Mouse (Mus musculus): ENCODE results near the gene Cmtm1. TPM values are rescaled to one million over a fixed set of nuclear protein-coding genes. Genes with fewer than 3 reads are reported as not detected.
A peak's percentile ranks its signal among the peaks of the same experiment; 100 is the strongest.
"Not testable (repeated sequence)": the region's sequence is repeated elsewhere in the genome, so short reads cannot be mapped to it uniquely, and the experiment has no call there.

Cmtm1 gene
- not detected in 2 replicates for polyA plus RNA-seq (2014; fragmentation: Nextera tagmentation; extraction: Ambion mirVana)

DNA sequence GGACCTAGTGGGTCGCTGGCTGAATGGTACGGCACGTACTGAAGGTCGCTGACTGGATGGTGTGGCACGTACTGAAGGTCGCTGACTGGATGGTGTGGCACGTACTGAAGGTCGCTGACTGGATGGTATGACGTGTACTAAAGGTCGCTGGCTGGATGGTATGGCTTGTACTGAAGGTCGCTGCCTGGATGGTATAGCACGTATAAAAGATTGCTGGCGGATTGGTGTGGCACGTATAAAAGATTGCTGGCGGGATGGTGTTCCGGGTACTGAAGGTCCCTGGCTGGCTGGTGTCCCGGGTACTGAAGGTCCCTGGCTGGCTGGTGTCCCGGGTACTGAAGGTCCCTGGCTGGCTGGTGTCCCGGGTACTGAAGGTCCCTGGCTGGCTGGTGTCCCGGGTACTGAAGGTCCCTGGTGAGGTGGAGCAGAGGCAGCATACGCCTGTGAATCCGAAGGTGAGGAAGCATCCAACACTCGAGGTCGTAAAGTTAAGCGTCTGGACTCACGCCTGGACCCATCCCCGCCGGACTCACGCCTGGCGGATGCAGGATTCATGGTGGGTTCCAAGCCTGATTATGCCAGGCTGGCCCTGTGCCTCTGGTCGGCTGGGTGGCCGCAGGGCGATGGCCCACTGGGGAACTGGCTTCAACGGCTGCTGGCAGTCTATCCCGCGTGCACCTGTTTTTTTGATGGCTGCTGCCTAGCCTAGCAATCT, at the start of gene Cmtm1, which contains the start of gene Gm45711:
Gene Cmtm1 (minus strand): TSS at position 705 of the 715 bp plus-strand sequence.
Gene Gm45711 (minus strand): TSS at position 641 of the 715 bp plus-strand sequence.
- H3K36me3 ChIP-seq (ENCODE audit: control insufficient read depth, insufficient read depth, low read length); H3K4me1 ChIP-seq (replicated peaks; ENCODE audit: control insufficient read depth, insufficient read depth, low read length); H3K9ac ChIP-seq (ENCODE audit: low read depth, low read length); H3K27ac ChIP-seq (ENCODE audit: low read depth, low read length); ATAC-seq (replicated peaks; ENCODE audit: low FRiP score); H3K27me3 ChIP-seq (replicated peaks; ENCODE audit: control insufficient read depth, insufficient read depth, low read length); DNase-seq (ENCODE audit: low spot score); H3K9me3 ChIP-seq (ENCODE audit: control insufficient read depth, low read length); H3K4me2 ChIP-seq; H3K4me3 ChIP-seq (ENCODE audit: low read depth, low read length): not testable (repeated sequence)
- 77% methylated on average over 32 of the region's 36 CpGs for WGBS

DNA sequence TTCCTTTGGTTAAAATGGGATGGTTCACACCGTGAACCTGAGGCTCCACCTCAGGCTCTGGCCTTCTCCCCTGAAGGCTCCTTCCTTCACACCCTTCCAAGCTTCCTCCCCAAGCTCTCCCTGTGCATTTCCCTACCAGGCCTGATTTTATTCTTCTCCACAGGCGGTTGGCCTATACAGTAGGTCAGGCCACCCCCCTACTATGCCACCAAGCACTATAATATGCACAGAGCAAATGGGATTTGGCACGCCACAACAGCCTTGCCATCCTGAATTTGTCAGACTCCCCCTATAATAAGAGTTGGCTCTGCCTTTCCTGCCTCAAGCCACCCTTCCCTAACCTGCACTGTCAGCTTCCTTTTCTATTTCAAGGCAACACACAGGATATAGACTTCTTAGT, 48.7 kb upstream of the Cmtm1 start:
- Histone ChIP-seq H3K36me3 (ENCODE audit: control insufficient read depth, insufficient read depth, low read length) (no peaks in the 10 kb centered on the region), H3K4me2 (no peak overlapping the region), H3K27me3 (replicated peaks; ENCODE audit: control insufficient read depth, insufficient read depth, low read length) (no peaks in the 10 kb centered on the region), H3K4me3 (ENCODE audit: low read depth, low read length) (no peak overlapping the region), H3K4me1 (replicated peaks; ENCODE audit: control insufficient read depth, insufficient read depth, low read length) (peaks cover 4% of the 10 kb centered on the region; the same call in 1 of the 2 replicates), H3K27ac (ENCODE audit: low read depth, low read length) (no peak overlapping the region), H3K9me3 (ENCODE audit: control insufficient read depth, low read length) (no peaks in the 10 kb centered on the region), H3K9ac (ENCODE audit: low read depth, low read length) (no peak overlapping the region)
- no peak for ATAC-seq (replicated peaks; ENCODE audit: low FRiP score)
- 84% methylated on average over 3 of the region's 3 CpGs for WGBS
- DNase-seq (ENCODE audit: low spot score), result no peak

DNA sequence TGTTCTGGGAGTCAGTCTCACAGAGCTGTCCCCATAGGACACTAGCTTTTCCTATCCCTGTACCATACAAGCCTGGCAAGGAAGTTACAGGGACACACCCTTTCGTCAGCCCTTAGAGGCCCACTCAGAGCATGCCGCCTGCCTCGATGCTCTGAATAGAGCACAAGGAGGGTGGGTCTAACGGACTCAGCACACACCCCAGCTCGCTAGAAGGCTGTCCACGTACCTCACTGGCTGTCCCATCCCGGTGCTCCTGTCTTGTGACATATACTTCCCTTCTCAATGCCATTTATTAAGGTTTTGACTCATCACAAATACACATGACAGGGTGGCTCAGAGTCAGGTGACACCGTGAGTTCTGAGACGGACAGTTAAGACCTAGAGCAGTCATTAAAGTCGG, 44.6 kb upstream of the Cmtm1 start:
- H3K36me3 ChIP-seq (ENCODE audit: control insufficient read depth, insufficient read depth, low read length), result no peaks in the 10 kb centered on the region
- H3K9me3 ChIP-seq (ENCODE audit: control insufficient read depth, low read length), result no peaks in the 10 kb centered on the region
- no peak overlapping the region for H3K9ac ChIP-seq (ENCODE audit: low read depth, low read length)
- no peak overlapping the region for H3K4me2 ChIP-seq
- ATAC-seq (replicated peaks; ENCODE audit: low FRiP score) (no peak), DNase-seq (ENCODE audit: low spot score) (no peak)
- H3K4me3 ChIP-seq (ENCODE audit: low read depth, low read length), result no peak overlapping the region
- H3K27ac ChIP-seq (ENCODE audit: low read depth, low read length), result no peak overlapping the region
- H3K27me3 ChIP-seq (replicated peaks; ENCODE audit: control insufficient read depth, insufficient read depth, low read length), result no peaks in the 10 kb centered on the region
- peaks cover under 1% of the 10 kb centered on the region; the same call in 1 of the 2 replicates for H3K4me1 ChIP-seq (replicated peaks; ENCODE audit: control insufficient read depth, insufficient read depth, low read length)
- WGBS, result 88% methylated on average over 10 of the region's 10 CpGs

DNA sequence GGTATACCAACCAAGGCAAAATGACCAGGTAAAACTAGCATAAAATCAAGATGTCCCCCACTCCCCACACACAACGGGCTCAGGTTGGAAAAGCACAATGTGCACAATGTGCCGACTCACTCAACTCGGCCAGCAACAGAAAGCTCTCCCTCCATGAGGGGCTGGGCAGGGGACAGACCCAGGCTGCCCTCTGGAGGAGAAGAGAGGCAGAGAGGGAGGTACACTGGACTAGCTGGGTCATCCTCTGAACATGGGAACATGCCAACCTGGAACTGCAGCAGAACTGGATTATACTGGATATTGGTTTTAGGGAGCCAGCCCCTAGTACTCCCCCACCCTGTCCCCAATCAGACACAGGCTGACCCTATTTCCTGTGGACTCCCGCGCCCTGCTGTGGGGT, 43.2 kb upstream of the Cmtm1 start:
- Histone ChIP-seq H3K4me2 (no peak overlapping the region), H3K4me3 (ENCODE audit: low read depth, low read length) (no peak overlapping the region), H3K9me3 (ENCODE audit: control insufficient read depth, low read length) (no peaks in the 10 kb centered on the region), H3K27ac (ENCODE audit: low read depth, low read length) (no peak overlapping the region), H3K36me3 (ENCODE audit: control insufficient read depth, insufficient read depth, low read length) (no peaks in the 10 kb centered on the region), H3K4me1 (replicated peaks; ENCODE audit: control insufficient read depth, insufficient read depth, low read length) (no peaks in the 10 kb centered on the region), H3K27me3 (replicated peaks; ENCODE audit: control insufficient read depth, insufficient read depth, low read length) (no peaks in the 10 kb centered on the region), H3K9ac (ENCODE audit: low read depth, low read length) (no peak overlapping the region)
- DNase-seq (ENCODE audit: low spot score), result no peak
- 0 out of 2 replicates have a peak, but pooled peaks have one; percentile 36 for ATAC-seq (replicated peaks; ENCODE audit: low FRiP score)
- 49% methylated on average over 5 of the region's 5 CpGs for WGBS

DNA sequence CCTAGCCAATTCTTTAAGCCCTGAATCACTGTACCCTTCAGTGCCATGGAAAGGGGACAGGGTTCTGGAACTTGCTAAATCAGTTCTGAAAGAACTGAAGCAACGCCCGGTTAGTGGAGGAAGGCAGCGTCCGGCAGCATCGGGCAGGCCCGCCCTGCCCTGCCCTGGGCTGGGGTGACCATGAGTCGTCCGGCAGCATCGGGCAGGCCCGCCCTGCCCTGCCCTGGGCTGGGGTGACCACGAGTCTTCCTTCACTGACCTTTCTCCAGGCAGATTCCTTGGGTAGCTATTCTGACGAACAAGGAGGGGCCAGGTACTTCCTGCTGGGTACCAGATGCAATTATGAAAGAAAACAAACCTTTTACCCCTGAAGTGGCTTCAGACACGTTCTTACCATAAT, 40.1 kb upstream of the Cmtm1 start:
- H3K4me3 ChIP-seq (ENCODE audit: low read depth, low read length), result no peak overlapping the region
- no peaks in the 10 kb centered on the region for H3K4me1 ChIP-seq (replicated peaks; ENCODE audit: control insufficient read depth, insufficient read depth, low read length)
- H3K27me3 ChIP-seq (replicated peaks; ENCODE audit: control insufficient read depth, insufficient read depth, low read length), result no peaks in the 10 kb centered on the region
- DNase-seq (ENCODE audit: low spot score) (no peak), ATAC-seq (replicated peaks; ENCODE audit: low FRiP score) (no peak)
- 82% methylated on average over 13 of the region's 13 CpGs for WGBS
- H3K9ac ChIP-seq (ENCODE audit: low read depth, low read length), result no peak overlapping the region
- no peak overlapping the region for H3K27ac ChIP-seq (ENCODE audit: low read depth, low read length)
- no peaks in the 10 kb centered on the region for H3K9me3 ChIP-seq (ENCODE audit: control insufficient read depth, low read length)
- no peaks in the 10 kb centered on the region; the same call in 1 of the 2 replicates for H3K36me3 ChIP-seq (ENCODE audit: control insufficient read depth, insufficient read depth, low read length)
- H3K4me2 ChIP-seq, result no peak overlapping the region

DNA sequence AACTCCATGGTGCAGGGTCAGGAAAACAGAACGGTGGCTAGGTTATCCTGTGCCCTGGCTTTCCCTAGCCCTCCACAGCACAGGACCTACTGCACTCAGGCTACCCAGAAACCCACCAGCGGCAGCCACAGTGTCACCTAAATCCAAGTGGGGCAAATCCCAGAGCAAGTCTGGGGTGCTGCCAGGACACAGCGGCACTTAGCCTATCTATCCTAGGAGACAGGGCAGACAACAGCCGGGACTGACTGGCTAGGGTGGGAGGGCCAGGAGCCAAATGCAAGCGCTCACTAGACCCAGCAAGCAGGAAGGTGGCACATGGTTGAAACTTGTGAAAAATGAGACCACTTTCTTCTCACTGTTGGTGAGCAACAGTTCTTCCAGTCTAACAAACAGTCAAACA, 39.0 kb upstream of the Cmtm1 start:
- Histone ChIP-seq H3K27ac (ENCODE audit: low read depth, low read length) (no peak overlapping the region), H3K36me3 (ENCODE audit: control insufficient read depth, insufficient read depth, low read length) (no peaks in the 10 kb centered on the region; the same call in 1 of the 2 replicates), H3K9ac (ENCODE audit: low read depth, low read length) (no peak overlapping the region), H3K27me3 (replicated peaks; ENCODE audit: control insufficient read depth, insufficient read depth, low read length) (no peaks in the 10 kb centered on the region), H3K9me3 (ENCODE audit: control insufficient read depth, low read length) (no peaks in the 10 kb centered on the region), H3K4me2 (no peak overlapping the region), H3K4me1 (replicated peaks; ENCODE audit: control insufficient read depth, insufficient read depth, low read length) (no peaks in the 10 kb centered on the region), H3K4me3 (ENCODE audit: low read depth, low read length) (no peak overlapping the region)
- DNase-seq (ENCODE audit: low spot score), result no peak
- WGBS, result 77% methylated on average over 5 of the region's 5 CpGs
- no peak for ATAC-seq (replicated peaks; ENCODE audit: low FRiP score)

DNA sequence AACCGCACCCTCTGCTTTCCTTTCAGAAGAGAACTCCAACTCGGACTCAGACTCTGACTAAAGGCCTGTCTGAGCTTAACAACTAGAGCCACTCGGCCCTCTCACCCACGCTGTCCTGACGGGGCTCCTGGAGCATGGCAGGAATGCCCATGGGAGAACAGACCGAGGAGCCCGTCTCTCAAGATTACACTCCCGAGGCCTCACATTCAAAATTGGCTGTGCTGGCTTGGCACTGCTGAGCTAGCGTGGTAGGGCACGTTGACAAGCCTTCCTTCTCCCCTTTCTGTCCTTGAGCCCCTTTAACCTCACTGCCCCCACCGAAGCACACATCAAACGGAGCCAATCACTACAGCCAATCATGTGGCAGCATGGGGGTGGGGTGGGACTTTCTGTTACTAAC, 36.8 kb upstream of the Cmtm1 start:
- Histone ChIP-seq H3K9me3 (ENCODE audit: control insufficient read depth, low read length) (no peaks in the 10 kb centered on the region), H3K27ac (ENCODE audit: low read depth, low read length) (no peak overlapping the region), H3K36me3 (ENCODE audit: control insufficient read depth, insufficient read depth, low read length) (no peaks in the 10 kb centered on the region; the same call in 1 of the 2 replicates), H3K4me1 (replicated peaks; ENCODE audit: control insufficient read depth, insufficient read depth, low read length) (peaks cover 1% of the 10 kb centered on the region), H3K27me3 (replicated peaks; ENCODE audit: control insufficient read depth, insufficient read depth, low read length) (no peaks in the 10 kb centered on the region), H3K4me2 (no peak overlapping the region), H3K9ac (ENCODE audit: low read depth, low read length) (peak overlapping the region; percentile 30; the same call in 1 of the 2 replicates), H3K4me3 (ENCODE audit: low read depth, low read length) (no peak overlapping the region)
- WGBS, result 63% methylated on average over 12 of the region's 12 CpGs
- ATAC-seq (replicated peaks; ENCODE audit: low FRiP score), result no peak
- no peak for DNase-seq (ENCODE audit: low spot score)

DNA sequence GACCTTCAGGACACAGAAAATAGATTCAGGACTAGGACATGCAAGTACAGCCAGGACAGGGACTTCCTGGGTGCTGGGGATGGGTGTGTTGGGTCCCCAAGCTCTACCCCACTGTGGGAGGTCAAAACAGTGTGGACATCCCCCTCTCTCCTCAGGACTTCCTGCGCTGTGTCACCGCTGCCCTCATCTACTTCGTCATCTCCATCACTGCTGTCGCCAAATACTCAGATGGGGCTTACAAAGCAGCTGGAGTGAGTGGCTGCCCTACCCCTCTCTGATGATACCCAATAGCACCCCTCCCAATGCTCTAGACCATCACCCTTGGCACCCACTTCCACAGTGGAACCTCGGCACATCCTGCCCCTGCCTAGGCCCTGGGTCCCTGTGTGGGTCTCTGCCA, 34.7 kb upstream of the Cmtm1 start:
- WGBS, result 84% methylated on average over 5 of the region's 5 CpGs
- H3K4me3 ChIP-seq (ENCODE audit: low read depth, low read length), result no peak overlapping the region
- H3K9ac ChIP-seq (ENCODE audit: low read depth, low read length), result no peak overlapping the region
- H3K27ac ChIP-seq (ENCODE audit: low read depth, low read length), result no peak overlapping the region
- no peak for ATAC-seq (replicated peaks; ENCODE audit: low FRiP score)
- no peak overlapping the region for H3K4me2 ChIP-seq
- no peaks in the 10 kb centered on the region; the same call in 1 of the 2 replicates for H3K36me3 ChIP-seq (ENCODE audit: control insufficient read depth, insufficient read depth, low read length)
- no peaks in the 10 kb centered on the region for H3K9me3 ChIP-seq (ENCODE audit: control insufficient read depth, low read length)
- no peak for DNase-seq (ENCODE audit: low spot score)
- H3K27me3 ChIP-seq (replicated peaks; ENCODE audit: control insufficient read depth, insufficient read depth, low read length), result no peaks in the 10 kb centered on the region
- peaks cover 4% of the 10 kb centered on the region for H3K4me1 ChIP-seq (replicated peaks; ENCODE audit: control insufficient read depth, insufficient read depth, low read length)

DNA sequence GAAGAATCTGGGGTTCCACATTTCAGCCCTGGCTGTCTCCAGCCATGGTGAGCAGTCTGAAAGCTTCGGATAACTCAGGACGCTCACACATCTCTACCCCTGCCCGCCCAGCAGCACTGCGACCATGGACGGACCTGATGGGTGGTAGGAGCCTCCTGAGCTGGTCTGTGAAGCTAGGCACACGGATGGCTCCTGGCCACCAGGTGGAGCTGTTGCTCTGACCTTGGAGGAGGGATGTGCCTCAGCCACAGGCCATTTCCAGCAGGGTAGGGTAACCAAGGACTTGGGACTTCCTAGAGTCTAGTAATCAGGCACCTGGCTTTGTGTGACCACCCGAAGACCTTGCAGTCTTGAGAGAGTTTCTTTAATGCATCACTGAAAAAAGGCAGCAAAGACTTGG, 34.0 kb upstream of the Cmtm1 start:
- DNase-seq (ENCODE audit: low spot score) (peak; percentile 77), ATAC-seq (replicated peaks; ENCODE audit: low FRiP score) (peak; percentile 49)
- no peak overlapping the region for H3K9ac ChIP-seq (ENCODE audit: low read depth, low read length)
- no peak overlapping the region for H3K27ac ChIP-seq (ENCODE audit: low read depth, low read length)
- no peak overlapping the region for H3K4me2 ChIP-seq
- no peaks in the 10 kb centered on the region; the same call in 1 of the 2 replicates for H3K36me3 ChIP-seq (ENCODE audit: control insufficient read depth, insufficient read depth, low read length)
- peaks cover 7% of the 10 kb centered on the region for H3K4me1 ChIP-seq (replicated peaks; ENCODE audit: control insufficient read depth, insufficient read depth, low read length)
- H3K4me3 ChIP-seq (ENCODE audit: low read depth, low read length), result no peak overlapping the region
- H3K27me3 ChIP-seq (replicated peaks; ENCODE audit: control insufficient read depth, insufficient read depth, low read length), result no peaks in the 10 kb centered on the region
- H3K9me3 ChIP-seq (ENCODE audit: control insufficient read depth, low read length), result no peaks in the 10 kb centered on the region
- WGBS, result 11% methylated on average over 7 of the region's 7 CpGs
